Mouse (Mus musculus): Measurements from ENCODE around the gene Kcnf1.

Kcnf1 gene

GRCm38 (mm10) chr12:17155781-17156180 lies 20.9 kb downstream of the Kcnf1 start:
- DNase-seq = no peak

GRCm38 (mm10) chr12:17152840-17153239 lies 23.8 kb downstream of the Kcnf1 start:
- DNase-seq = no peak

- no peak for DNase-seq
These were observed 27.8 kb downstream of the Kcnf1 start for GRCm38 (mm10) chr12:17148920-17149319.

GRCm38 (mm10) chr12:17141791-17142190 lies 34.9 kb downstream of the Kcnf1 start:
- no peak for DNase-seq

- no peak for DNase-seq
These were observed 36.3 kb downstream of the Kcnf1 start for GRCm38 (mm10) chr12:17140436-17140835.

- DNase-seq = no peak
These were observed 42.1 kb downstream of the Kcnf1 start for GRCm38 (mm10) chr12:17134546-17135096.

- DNase-seq = no peak
These were observed 44.4 kb downstream of the Kcnf1 start for GRCm38 (mm10) chr12:17132243-17132642.

- no peak for DNase-seq
These were observed 45.1 kb downstream of the Kcnf1 start for GRCm38 (mm10) chr12:17131563-17131962.

- DNase-seq = peak; percentile 6 to 8
These were observed 53.8 kb downstream of the Kcnf1 start for GRCm38 (mm10) chr12:17122881-17123280.
